Mouse (Mus musculus) stomach, postnatal 0 days (tissue): Measurements from ENCODE around the gene Lif.

Experiments
- CTCF ChIP-seq: IDR thresholded peaks from 2 replicates; pipeline ENCODE4 v1.5.1; 2016; ENCODE audit warnings: antibody characterized with exemption, low read depth, mild to moderate bottlenecking, moderate library complexity
- EP300 ChIP-seq: optimal IDR thresholded peaks from 2 replicates; pipeline ENCODE3; 2016; ENCODE audit warnings: antibody characterized with exemption

GRCm38 (mm10) chr11:4317287-4317686, 59.9 kb downstream of the Lif start:
- TF ChIP-seq CTCF (no peak), EP300 (no peak)
